Mouse (Mus musculus) midbrain, embryonic 16.5 days (tissue): ENCODE measurements around the gene Ccdc24. TPM values are rescaled to one million over a fixed set of nuclear protein-coding genes. Genes with fewer than 3 reads are reported as not detected.

Experiments used
- ATAC-seq: fragments of 200-750 bp; cut with Nextera tagmentation; 2 replicates; pipeline ENCODE4 v1.8.0; 2017; ENCODE audit warnings: moderate TSS enrichment
- H3K27ac ChIP-seq: fragments of 300-500 bp; sonication (generic); 2 replicates; pipeline ENCODE4 v1.5.1; 2014; ENCODE audit warnings: mild to moderate bottlenecking, low read length, mixed read lengths
- H3K27me3 ChIP-seq: fragments of 300-500 bp; sonication (generic); 2 replicates; pipeline ENCODE4 v1.6.1; 2014; ENCODE audit warnings: low read depth, low read length, mixed read lengths; ENCODE audit not compliant: control insufficient read depth, insufficient read depth
- H3K36me3 ChIP-seq: fragments of 300-500 bp; sonication (generic); 2 replicates; pipeline ENCODE4 v1.6.1; 2014; ENCODE audit warnings: mild to moderate bottlenecking, low read length, moderate library complexity, mixed read lengths; ENCODE audit not compliant: control insufficient read depth, insufficient read depth
- H3K4me1 ChIP-seq: fragments of 300-500 bp; sonication (generic); 2 replicates; pipeline ENCODE4 v1.6.1; 2014; ENCODE audit warnings: mild to moderate bottlenecking, low read length, mixed read lengths; ENCODE audit not compliant: control insufficient read depth, insufficient read depth
- H3K4me2 ChIP-seq: fragments of 300-500 bp; sonication (generic); 2 replicates; pipeline ENCODE4 v1.6.1; 2014; ENCODE audit warnings: mild to moderate bottlenecking, low read length, mixed read lengths
- H3K4me3 ChIP-seq: fragments of 300-500 bp; sonication (generic); 2 replicates; pipeline ENCODE4 v1.5.1; 2014; ENCODE audit warnings: low read depth, mild to moderate bottlenecking, low read length, moderate library complexity, mixed read lengths
- H3K9ac ChIP-seq: fragments of 300-500 bp; sonication (generic); 2 replicates; pipeline ENCODE4 v1.6.1; 2014; ENCODE audit warnings: low read depth, low read length, mixed read lengths
- H3K9me3 ChIP-seq: fragments of 300-500 bp; sonication (generic); replicated peaks from 2 replicates; pipeline ENCODE4 v1.6.1; 2014; ENCODE audit warnings: mild to moderate bottlenecking, low read length, mixed read lengths; ENCODE audit not compliant: control insufficient read depth, poor library complexity, severe bottlenecking
- WGBS: fragments of 180-500 bp; shearing (Covaris S2); extraction: QIAGEN DNeasy Blood & Tissue Kit; methylation state at CpG from one replicate; pipeline ENCODE4 v1.1.7; 2014; 5-methylcytosine and 5-hydroxymethylcytosine counted together
- polyA plus RNA-seq: library from polyadenylated mRNA; unstranded; fragments of >200 nt; fragmentation: Nextera tagmentation; extraction: Ambion mirVana; gene quantifications from 2 replicates; pipeline ENCODE4 v1.2.1, GENCODE M21; 2015

The Ccdc24 gene
- polyA plus RNA-seq, 1 experiment from 2014 or later, result 2.4 TPM

- Histone ChIP-seq H3K9me3 (no peaks in the 10 kb centered on the region), H3K4me2 (no peak overlapping the region), H3K27ac (no peak overlapping the region), H3K4me1 (peaks cover 4% of the 10 kb centered on the region; the same call in 1 of the 2 replicates), H3K9ac (no peak overlapping the region), H3K27me3 (no peaks in the 10 kb centered on the region), H3K36me3 (no peaks in the 10 kb centered on the region), H3K4me3 (no peak overlapping the region)
- 89% methylated on average over 5 of the region's 5 CpGs for WGBS
- no peak for ATAC-seq
Observed at GRCm38 (mm10) chr4:117844467-117844866, 27.9 kb downstream of the Ccdc24 start.

- H3K9ac ChIP-seq, result no peak overlapping the region
- H3K36me3 ChIP-seq, result no peaks in the 10 kb centered on the region
- H3K4me3 ChIP-seq, result no peak overlapping the region
- H3K9me3 ChIP-seq, result no peaks in the 10 kb centered on the region
- 92% methylated on average over 5 of the region's 5 CpGs for WGBS
- ATAC-seq, result no peak
- H3K4me2 ChIP-seq, result no peak overlapping the region
- H3K27me3 ChIP-seq, result no peaks in the 10 kb centered on the region
- no peaks in the 10 kb centered on the region for H3K4me1 ChIP-seq
- no peak overlapping the region for H3K27ac ChIP-seq
Observed at GRCm38 (mm10) chr4:117843101-117843500, 29.3 kb downstream of the Ccdc24 start.

GRCm38 (mm10) chr4:117841566-117841965 is 30.8 kb downstream of the Ccdc24 start:
- H3K27ac ChIP-seq, result no peak overlapping the region
- H3K4me1 ChIP-seq, result peaks cover 5% of the 10 kb centered on the region; the same call in 1 of the 2 replicates
- no peak overlapping the region for H3K4me2 ChIP-seq
- H3K27me3 ChIP-seq, result no peaks in the 10 kb centered on the region
- no peaks in the 10 kb centered on the region for H3K36me3 ChIP-seq
- H3K4me3 ChIP-seq, result no peak overlapping the region
- 89% methylated on average over 3 of the region's 3 CpGs for WGBS
- H3K9ac ChIP-seq, result no peak overlapping the region
- H3K9me3 ChIP-seq, result no peaks in the 10 kb centered on the region
- ATAC-seq, result no peak

GRCm38 (mm10) chr4:117840821-117841220 is 31.5 kb downstream of the Ccdc24 start:
- ATAC-seq, result no peak
- no peak overlapping the region for H3K4me2 ChIP-seq
- H3K36me3 ChIP-seq, result no peaks in the 10 kb centered on the region
- H3K9me3 ChIP-seq, result no peaks in the 10 kb centered on the region
- H3K27me3 ChIP-seq, result no peaks in the 10 kb centered on the region
- H3K4me3 ChIP-seq, result no peak overlapping the region
- H3K9ac ChIP-seq, result no peak overlapping the region
- peaks cover 5% of the 10 kb centered on the region; the same call in 1 of the 2 replicates for H3K4me1 ChIP-seq
- WGBS, result 94% methylated on average over 5 of the region's 5 CpGs
- H3K27ac ChIP-seq, result no peak overlapping the region

- Histone ChIP-seq H3K27ac (no peak overlapping the region), H3K4me3 (no peak overlapping the region), H3K9ac (no peak overlapping the region), H3K27me3 (no peaks in the 10 kb centered on the region), H3K4me1 (peaks cover 10% of the 10 kb centered on the region), H3K9me3 (no peaks in the 10 kb centered on the region), H3K36me3 (no peaks in the 10 kb centered on the region), H3K4me2 (no peak overlapping the region)
- 80% methylated on average over 6 of the region's 6 CpGs for WGBS
- no peak for ATAC-seq
Observed at GRCm38 (mm10) chr4:117839366-117839765, 33.0 kb downstream of the Ccdc24 start.

GRCm38 (mm10) chr4:117837271-117837670 is 35.1 kb downstream of the Ccdc24 start:
- Histone ChIP-seq H3K27ac (no peak overlapping the region), H3K4me1 (peaks cover 12% of the 10 kb centered on the region), H3K9me3 (no peaks in the 10 kb centered on the region), H3K4me2 (no peak overlapping the region), H3K4me3 (no peak overlapping the region; the same call in 1 of the 2 replicates), H3K36me3 (no peaks in the 10 kb centered on the region), H3K27me3 (no peaks in the 10 kb centered on the region), H3K9ac (no peak overlapping the region)
- ATAC-seq, result no peak
- 77% methylated on average over 4 of the region's 4 CpGs for WGBS

GRCm38 (mm10) chr4:117836204-117836767 is 36.1 kb downstream of the Ccdc24 start:
- peak; percentile 92 for ATAC-seq

GRCm38 (mm10) chr4:117835531-117836111 is 36.7 kb downstream of the Ccdc24 start:
- WGBS, result under 1% methylated on average over 56 of the region's 60 CpGs
- Histone ChIP-seq H3K4me3 (peak overlapping the region; percentile 62), H3K9me3 (no peaks in the 10 kb centered on the region), H3K9ac (peak overlapping the region; percentile 78), H3K4me1 (peaks cover 12% of the 10 kb centered on the region), H3K27me3 (no peaks in the 10 kb centered on the region), H3K4me2 (peak overlapping the region; percentile 80), H3K27ac (peak overlapping the region; percentile 86), H3K36me3 (no peaks in the 10 kb centered on the region)
- ATAC-seq, result peak; percentile 54

More at GRCm38 (mm10) chr4:117836204-117836767, 36.1 kb downstream of the Ccdc24 start:
- Histone ChIP-seq H3K27ac (peak overlapping the region; percentile 86), H3K4me2 (peak overlapping the region; percentile 80), H3K9me3 (no peaks in the 10 kb centered on the region), H3K4me1 (peaks cover 12% of the 10 kb centered on the region), H3K36me3 (no peaks in the 10 kb centered on the region), H3K9ac (peak overlapping the region; percentile 78), H3K4me3 (peak overlapping the region; percentile 62), H3K27me3 (no peaks in the 10 kb centered on the region)
- WGBS, result under 1% methylated on average over 37 of the region's 48 CpGs

- H3K4me3 ChIP-seq, result peak overlapping the region; percentile 62
- H3K9me3 ChIP-seq, result no peaks in the 10 kb centered on the region
- H3K4me1 ChIP-seq, result peaks cover 14% of the 10 kb centered on the region
- peak overlapping the region; percentile 78 for H3K9ac ChIP-seq
- under 1% methylated on average over 36 of the region's 36 CpGs for WGBS
- ATAC-seq, result peak; percentile 55
- peak overlapping the region; percentile 80 for H3K4me2 ChIP-seq
- no peaks in the 10 kb centered on the region for H3K27me3 ChIP-seq
- peak overlapping the region; percentile 86 for H3K27ac ChIP-seq
- H3K36me3 ChIP-seq, result no peaks in the 10 kb centered on the region
Observed at GRCm38 (mm10) chr4:117834845-117835530, 37.4 kb downstream of the Ccdc24 start.
